Mouse (Mus musculus): ENCODE results near the gene Rab15. TPM values are rescaled to one million over a fixed set of nuclear protein-coding genes. Genes with fewer than 3 reads are reported as not detected.
"Not testable (repeated sequence)": the region's sequence is repeated elsewhere in the genome, so short reads cannot be mapped to it uniquely, and the experiment has no call there.

Rab15 gene
- polyA plus RNA-seq (2015; fragmentation: Nextera tagmentation; extraction: Ambion mirVana) = 0.08 and 0.19 TPM in 2 replicates

DNA sequence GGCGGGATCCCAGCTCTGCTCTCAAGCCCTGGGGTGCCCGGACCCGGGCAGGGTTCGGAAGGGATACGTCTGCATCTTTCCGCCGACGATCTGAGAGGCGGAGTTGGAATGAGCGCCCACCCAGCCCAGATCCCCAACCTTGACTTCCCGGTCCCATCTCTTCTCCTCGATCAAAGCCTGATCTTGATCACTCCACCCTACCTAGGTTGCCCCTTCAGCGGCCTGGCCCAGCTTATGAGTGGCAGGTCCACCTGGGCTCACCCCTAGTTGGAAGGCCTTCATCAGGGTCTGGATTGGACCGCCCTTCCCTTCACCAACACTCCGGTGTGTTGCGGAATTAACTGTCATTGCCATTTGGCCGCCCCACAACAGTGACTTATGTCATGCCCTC is at the start of gene Rab15:
Rab15 (minus strand) TSS at position 258 of the 391 bp plus-strand sequence.
- 5% methylated on average over 14 of the region's 17 CpGs for WGBS (ENCODE audit: insufficient replicate concordance)
- Histone ChIP-seq H3K27me3 (ENCODE audit: insufficient read depth, low read length) (peaks cover 52% of the 10 kb centered on the region), H3K9ac (replicated peaks) (peak within 1 kb of the TSS; percentile 53)

DNA sequence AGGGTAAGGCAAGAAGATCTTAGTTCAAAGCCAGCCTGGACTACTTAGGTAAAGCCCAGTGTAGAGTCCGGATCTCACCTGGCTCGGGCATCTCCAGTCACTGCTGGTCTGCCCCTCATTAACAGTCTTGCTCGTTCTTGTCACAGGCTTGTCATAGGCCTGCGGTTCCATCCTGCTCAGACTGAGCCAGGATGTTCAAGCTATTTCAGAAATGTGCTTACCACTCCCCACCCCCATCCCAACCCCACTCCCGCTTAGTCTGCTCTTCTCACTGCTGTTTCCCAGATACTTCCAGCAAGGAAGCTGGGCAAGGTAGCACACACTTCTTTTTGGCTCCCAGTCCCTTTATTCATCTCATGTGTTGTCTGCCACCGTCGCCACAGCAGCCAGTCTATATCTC is 46.9 kb upstream of the Rab15 start:
- Histone ChIP-seq H3K27me3 (ENCODE audit: insufficient read depth, low read length) (no peaks in the 10 kb centered on the region), H3K27ac (ENCODE audit: low read depth) (no peak overlapping the region), H3K4me2 (ENCODE audit: low read depth, low read length) (no peak overlapping the region), H3K4me1 (ENCODE audit: insufficient read depth) (no peaks in the 10 kb centered on the region), H3K9ac (replicated peaks) (no peak overlapping the region), H3K9me3 (ENCODE audit: low read length) (no peaks in the 10 kb centered on the region), H3K4me3 (ENCODE audit: low read depth, low read length) (no peak overlapping the region), H3K36me3 (replicated peaks; ENCODE audit: insufficient read depth, low read length) (no peaks in the 10 kb centered on the region)
- ATAC-seq = no peak
- TF ChIP-seq EP300 (IDR thresholded peaks at IDR 0.05; ENCODE audit: low read depth) (no peak), CTCF (IDR thresholded peaks at IDR 0.05; ENCODE audit: low read depth) (no peak)
- 90% methylated on average over 7 of the region's 7 CpGs for WGBS (ENCODE audit: insufficient replicate concordance)
- DNase-seq = no peak

More for the DNA sequence above, at the start of gene Rab15:
- no peak for TF ChIP-seq CTCF (IDR thresholded peaks at IDR 0.05; ENCODE audit: low read depth)
- no peak for TF ChIP-seq EP300 (IDR thresholded peaks at IDR 0.05; ENCODE audit: low read depth)
- no peaks in the 10 kb centered on the region for H3K9me3 ChIP-seq (ENCODE audit: low read length)
- peak within 1 kb of the TSS; percentile 93 for H3K4me2 ChIP-seq (ENCODE audit: low read depth, low read length)
- H3K27ac ChIP-seq (ENCODE audit: low read depth) = no peak within 1 kb of the TSS
- H3K36me3 ChIP-seq (replicated peaks; ENCODE audit: insufficient read depth, low read length) = no peaks in the 10 kb centered on the region
- H3K4me3 ChIP-seq (ENCODE audit: low read depth, low read length) = peak within 1 kb of the TSS; percentile 55
- peaks cover 5% of the 10 kb centered on the region for H3K4me1 ChIP-seq (ENCODE audit: insufficient read depth)
- ATAC-seq = no peak
- no peak for DNase-seq

GRCm38 (mm10) chr12:76868463-76869198 is 45.9 kb upstream of the Rab15 start:
- H3K27ac ChIP-seq (ENCODE audit: low read depth) = no peak overlapping the region
- no peak overlapping the region for H3K4me2 ChIP-seq (ENCODE audit: low read depth, low read length)
- no peak for TF ChIP-seq EP300 (IDR thresholded peaks at IDR 0.05; ENCODE audit: low read depth)
- TF ChIP-seq CTCF (IDR thresholded peaks at IDR 0.05; ENCODE audit: low read depth) = no peak
- DNase-seq (no peak), ATAC-seq (no peak)
- H3K9ac ChIP-seq (replicated peaks) = no peak overlapping the region
- 64% methylated on average over 14 of the region's 14 CpGs for WGBS (ENCODE audit: insufficient replicate concordance)
- no peaks in the 10 kb centered on the region for H3K9me3 ChIP-seq (ENCODE audit: low read length)
- H3K4me3 ChIP-seq (ENCODE audit: low read depth, low read length) = no peak overlapping the region
- H3K4me1 ChIP-seq (ENCODE audit: insufficient read depth) = no peaks in the 10 kb centered on the region
- no peaks in the 10 kb centered on the region for H3K36me3 ChIP-seq (replicated peaks; ENCODE audit: insufficient read depth, low read length)
- H3K27me3 ChIP-seq (ENCODE audit: insufficient read depth, low read length) = no peaks in the 10 kb centered on the region

DNA sequence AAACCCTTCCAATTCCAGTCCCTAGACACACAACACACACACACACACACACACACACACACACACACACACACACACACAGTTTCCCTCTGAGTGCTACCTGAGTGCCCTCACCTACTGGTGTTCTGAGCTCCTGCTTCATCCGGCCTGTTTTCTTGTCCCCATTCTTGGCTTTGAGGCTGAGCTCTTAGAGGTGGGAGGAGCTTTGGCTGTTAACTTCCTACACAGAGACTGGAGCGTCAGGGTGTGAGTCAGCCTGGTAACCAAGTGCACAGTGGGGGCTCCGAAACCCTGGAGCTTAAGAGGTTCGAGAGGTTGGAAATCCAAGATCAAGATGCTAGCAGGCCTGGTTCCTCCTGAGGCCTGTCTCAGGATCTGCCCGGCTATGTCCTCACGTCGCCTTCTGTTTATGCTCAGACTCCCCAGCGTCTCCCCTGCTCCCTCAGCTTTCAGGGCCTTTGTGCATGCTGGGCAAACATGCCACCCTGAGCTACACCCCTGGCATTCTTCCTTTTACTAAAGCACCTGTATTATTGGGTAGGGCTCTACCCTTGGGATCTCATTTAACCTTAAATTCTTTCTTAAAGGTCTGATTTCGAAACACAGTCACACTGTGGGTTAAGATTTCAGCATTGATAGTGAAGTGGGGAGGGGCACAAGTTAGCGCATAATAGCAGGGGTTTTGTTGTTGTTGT is 45.0 kb upstream of the Rab15 start:
- Histone ChIP-seq H3K27ac (ENCODE audit: low read depth) (no peak overlapping the region), H3K9me3 (ENCODE audit: low read length) (no peaks in the 10 kb centered on the region), H3K27me3 (ENCODE audit: insufficient read depth, low read length) (no peaks in the 10 kb centered on the region), H3K4me2 (ENCODE audit: low read depth, low read length) (no peak overlapping the region), H3K9ac (replicated peaks) (no peak overlapping the region), H3K4me3 (ENCODE audit: low read depth, low read length) (no peak overlapping the region), H3K4me1 (ENCODE audit: insufficient read depth) (no peaks in the 10 kb centered on the region), H3K36me3 (replicated peaks; ENCODE audit: insufficient read depth, low read length) (no peaks in the 10 kb centered on the region)
- WGBS (ENCODE audit: insufficient replicate concordance) = 74% methylated on average over 10 of the region's 10 CpGs
- no peak for TF ChIP-seq CTCF (IDR thresholded peaks at IDR 0.05; ENCODE audit: low read depth)
- no peak for TF ChIP-seq EP300 (IDR thresholded peaks at IDR 0.05; ENCODE audit: low read depth)
- DNase-seq = no peak
- no peak for ATAC-seq

DNA sequence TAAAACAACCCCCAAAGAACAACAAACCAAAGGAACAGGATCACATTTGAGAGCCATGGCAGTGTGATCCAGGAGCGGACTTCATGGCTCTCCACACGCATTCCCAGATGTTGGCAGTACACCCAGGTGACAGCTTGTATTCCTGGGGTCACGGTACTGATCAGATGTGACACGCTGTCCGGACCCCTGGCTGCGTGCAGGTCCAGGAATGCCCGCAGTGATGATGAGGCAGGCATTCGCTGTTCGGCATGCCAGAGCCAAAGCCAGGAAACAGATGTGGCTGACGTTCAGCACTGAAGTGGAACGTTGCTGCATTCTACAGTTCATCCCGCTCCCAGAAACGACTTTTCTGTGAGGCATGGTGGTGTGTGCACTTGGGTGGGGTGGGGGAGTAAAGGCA is 42.6 kb upstream of the Rab15 start:
- ATAC-seq (no peak), DNase-seq (no peak)
- no peak for TF ChIP-seq CTCF (IDR thresholded peaks at IDR 0.05; ENCODE audit: low read depth)
- no peak for TF ChIP-seq EP300 (IDR thresholded peaks at IDR 0.05; ENCODE audit: low read depth)
- H3K9ac ChIP-seq (replicated peaks) = no peak overlapping the region
- H3K4me1 ChIP-seq (ENCODE audit: insufficient read depth) = no peaks in the 10 kb centered on the region
- 82% methylated on average over 13 of the region's 13 CpGs for WGBS (ENCODE audit: insufficient replicate concordance)
- no peak overlapping the region for H3K4me3 ChIP-seq (ENCODE audit: low read depth, low read length)
- H3K27ac ChIP-seq (ENCODE audit: low read depth) = no peak overlapping the region
- H3K4me2 ChIP-seq (ENCODE audit: low read depth, low read length) = no peak overlapping the region
- no peaks in the 10 kb centered on the region for H3K36me3 ChIP-seq (replicated peaks; ENCODE audit: insufficient read depth, low read length)
- no peaks in the 10 kb centered on the region for H3K9me3 ChIP-seq (ENCODE audit: low read length)
- H3K27me3 ChIP-seq (ENCODE audit: insufficient read depth, low read length) = no peaks in the 10 kb centered on the region

DNA sequence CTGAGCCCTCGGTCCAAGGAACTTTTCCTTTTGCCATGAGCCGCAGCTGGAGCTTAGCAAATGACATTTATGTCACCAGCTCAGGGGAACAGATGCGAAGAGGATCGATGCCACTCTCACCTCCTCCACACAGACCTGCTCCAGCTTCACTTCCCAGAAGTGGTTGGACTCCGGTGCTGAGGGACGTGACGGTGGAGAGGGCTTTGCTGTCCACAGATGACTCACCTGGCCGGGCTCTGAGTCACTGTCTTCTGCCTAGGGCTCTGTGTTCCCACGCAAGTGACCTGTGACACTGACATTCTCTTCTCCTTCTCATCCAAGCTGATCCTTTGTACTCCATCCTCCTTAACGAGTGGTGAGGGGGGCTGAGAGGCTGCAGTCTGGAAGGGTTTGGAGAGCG is 40.9 kb upstream of the Rab15 start:
- H3K9me3 ChIP-seq (ENCODE audit: low read length) = no peaks in the 10 kb centered on the region
- TF ChIP-seq CTCF (IDR thresholded peaks at IDR 0.05; ENCODE audit: low read depth) = no peak
- TF ChIP-seq EP300 (IDR thresholded peaks at IDR 0.05; ENCODE audit: low read depth) = no peak
- H3K27ac ChIP-seq (ENCODE audit: low read depth) = no peak overlapping the region
- DNase-seq = no peak
- no peaks in the 10 kb centered on the region for H3K36me3 ChIP-seq (replicated peaks; ENCODE audit: insufficient read depth, low read length)
- H3K4me3 ChIP-seq (ENCODE audit: low read depth, low read length) = no peak overlapping the region
- no peaks in the 10 kb centered on the region for H3K4me1 ChIP-seq (ENCODE audit: insufficient read depth)
- H3K4me2 ChIP-seq (ENCODE audit: low read depth, low read length) = no peak overlapping the region
- WGBS (ENCODE audit: insufficient replicate concordance) = 85% methylated on average over 11 of the region's 11 CpGs
- H3K27me3 ChIP-seq (ENCODE audit: insufficient read depth, low read length) = no peaks in the 10 kb centered on the region
- H3K9ac ChIP-seq (replicated peaks) = no peak overlapping the region
- ATAC-seq = no peak

DNA sequence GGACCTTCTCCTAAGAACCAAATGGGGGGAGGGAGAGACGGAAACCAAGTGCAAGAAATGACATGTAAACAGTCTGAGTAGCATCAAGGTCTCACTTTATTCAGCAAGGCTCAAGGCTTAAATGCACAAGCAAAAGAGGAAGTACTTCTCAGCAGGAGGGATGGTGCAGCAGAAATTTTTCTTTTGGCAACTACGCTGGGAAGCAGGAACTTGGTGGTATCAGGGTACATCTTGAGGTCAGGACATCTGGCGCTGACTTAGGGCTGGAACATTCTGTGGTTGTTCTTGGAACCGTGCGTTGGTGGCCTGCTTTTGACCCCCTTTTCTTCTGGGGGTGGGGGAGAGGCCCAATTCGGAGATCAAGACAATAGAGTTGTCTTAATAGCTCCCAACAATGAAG is 36.1 kb upstream of the Rab15 start:
- H3K9me3 ChIP-seq (ENCODE audit: low read length); H3K27me3 ChIP-seq (ENCODE audit: insufficient read depth, low read length); ATAC-seq; H3K4me1 ChIP-seq (ENCODE audit: insufficient read depth); H3K9ac ChIP-seq (replicated peaks); H3K4me2 ChIP-seq (ENCODE audit: low read depth, low read length); DNase-seq; H3K4me3 ChIP-seq (ENCODE audit: low read depth, low read length); H3K36me3 ChIP-seq (replicated peaks; ENCODE audit: insufficient read depth, low read length); H3K27ac ChIP-seq (ENCODE audit: low read depth): not testable (repeated sequence)
- 82% methylated on average over 6 of the region's 6 CpGs for WGBS (ENCODE audit: insufficient replicate concordance)

Data from liver, postnatal 0 days (tissue).